Mouse (Mus musculus): ENCODE data around the gene Klb. TPM values are rescaled to one million over a fixed set of nuclear protein-coding genes. Genes with fewer than 3 reads are reported as not detected.
A peak's percentile ranks its signal among the peaks of the same experiment; 100 is the strongest.
"Not testable (repeated sequence)": the region's sequence is repeated elsewhere in the genome, so short reads cannot be mapped to it uniquely, and the experiment has no call there.

Gene Klb
- polyA plus RNA-seq (2012; ENCODE audit: insufficient read depth, insufficient read length, missing spikeins): 17.4 and 29.1 TPM in 2 replicates

- Histone ChIP-seq H3K4me3 (ENCODE audit: insufficient read depth, low read depth, low read length) (peak within 1 kb of the TSS; percentile 71), H3K4me1 (ENCODE audit: control insufficient read depth, insufficient read depth, insufficient read length, low read length) (no peaks in the 10 kb centered on the region), H3K27ac (replicated peaks; ENCODE audit: low read depth, low read length) (peak within 1 kb of the TSS; percentile 52)
These were observed at the start of gene Klb for GRCm38 (mm10) chr5:65348168-65348567. Gene Klb (plus strand): TSS chr5:65348314.

GRCm38 (mm10) chr5:65299623-65300022 is 48.5 kb upstream of the Klb start:
- not testable (repeated sequence) for H3K27ac ChIP-seq (replicated peaks; ENCODE audit: low read depth, low read length); H3K4me1 ChIP-seq (ENCODE audit: control insufficient read depth, insufficient read depth, insufficient read length, low read length); H3K4me3 ChIP-seq (ENCODE audit: insufficient read depth, low read depth, low read length)

GRCm38 (mm10) chr5:65300121-65300520 is 48.0 kb upstream of the Klb start:
- Histone ChIP-seq H3K4me3 (ENCODE audit: insufficient read depth, low read depth, low read length) (no peak overlapping the region), H3K27ac (replicated peaks; ENCODE audit: low read depth, low read length) (no peak overlapping the region), H3K4me1 (ENCODE audit: control insufficient read depth, insufficient read depth, insufficient read length, low read length) (no peaks in the 10 kb centered on the region)

- Histone ChIP-seq H3K4me3 (ENCODE audit: insufficient read depth, low read depth, low read length) (no peak overlapping the region), H3K27ac (replicated peaks; ENCODE audit: low read depth, low read length) (no peak overlapping the region), H3K4me1 (ENCODE audit: control insufficient read depth, insufficient read depth, insufficient read length, low read length) (no peaks in the 10 kb centered on the region)
These were observed 42.6 kb upstream of the Klb start for GRCm38 (mm10) chr5:65305516-65305915.

- H3K27ac ChIP-seq (replicated peaks; ENCODE audit: low read depth, low read length): no peak overlapping the region
- no peak overlapping the region for H3K4me3 ChIP-seq (ENCODE audit: insufficient read depth, low read depth, low read length)
- H3K4me1 ChIP-seq (ENCODE audit: control insufficient read depth, insufficient read depth, insufficient read length, low read length): no peaks in the 10 kb centered on the region
These were observed 39.9 kb upstream of the Klb start for GRCm38 (mm10) chr5:65308208-65308607.

- no peak overlapping the region for H3K4me3 ChIP-seq (ENCODE audit: insufficient read depth, low read depth, low read length)
- H3K4me1 ChIP-seq (ENCODE audit: control insufficient read depth, insufficient read depth, insufficient read length, low read length): no peaks in the 10 kb centered on the region
- H3K27ac ChIP-seq (replicated peaks; ENCODE audit: low read depth, low read length): no peak overlapping the region
These were observed 39.2 kb upstream of the Klb start for GRCm38 (mm10) chr5:65308866-65309265.

- no peaks in the 10 kb centered on the region for H3K4me1 ChIP-seq (ENCODE audit: control insufficient read depth, insufficient read depth, insufficient read length, low read length)
- H3K27ac ChIP-seq (replicated peaks; ENCODE audit: low read depth, low read length): no peak overlapping the region
- H3K4me3 ChIP-seq (ENCODE audit: insufficient read depth, low read depth, low read length): no peak overlapping the region
These were observed 28.9 kb upstream of the Klb start for GRCm38 (mm10) chr5:65319176-65319575.

- no peak overlapping the region for H3K27ac ChIP-seq (replicated peaks; ENCODE audit: low read depth, low read length)
- H3K4me1 ChIP-seq (ENCODE audit: control insufficient read depth, insufficient read depth, insufficient read length, low read length): peaks cover 4% of the 10 kb centered on the region
- H3K4me3 ChIP-seq (ENCODE audit: insufficient read depth, low read depth, low read length): no peak overlapping the region
These were observed 25.9 kb upstream of the Klb start for GRCm38 (mm10) chr5:65322165-65322564.

- H3K4me3 ChIP-seq (ENCODE audit: insufficient read depth, low read depth, low read length): no peak overlapping the region
- peaks cover 4% of the 10 kb centered on the region for H3K4me1 ChIP-seq (ENCODE audit: control insufficient read depth, insufficient read depth, insufficient read length, low read length)
- H3K27ac ChIP-seq (replicated peaks; ENCODE audit: low read depth, low read length): no peak overlapping the region
These were observed 23.8 kb upstream of the Klb start for GRCm38 (mm10) chr5:65324271-65324670.

- H3K27ac ChIP-seq (replicated peaks; ENCODE audit: low read depth, low read length): no peak overlapping the region
- H3K4me1 ChIP-seq (ENCODE audit: control insufficient read depth, insufficient read depth, insufficient read length, low read length): peaks cover 4% of the 10 kb centered on the region
- no peak overlapping the region for H3K4me3 ChIP-seq (ENCODE audit: insufficient read depth, low read depth, low read length)
These were observed 23.3 kb upstream of the Klb start for GRCm38 (mm10) chr5:65324758-65325355.

GRCm38 (mm10) chr5:65326212-65326611 is 21.9 kb upstream of the Klb start:
- Histone ChIP-seq H3K4me1 (ENCODE audit: control insufficient read depth, insufficient read depth, insufficient read length, low read length) (peaks cover 4% of the 10 kb centered on the region), H3K4me3 (ENCODE audit: insufficient read depth, low read depth, low read length) (peak overlapping the region; percentile 47), H3K27ac (replicated peaks; ENCODE audit: low read depth, low read length) (peak overlapping the region; percentile 88)

GRCm38 (mm10) chr5:65329971-65330370 is 18.1 kb upstream of the Klb start:
- Histone ChIP-seq H3K4me1 (ENCODE audit: control insufficient read depth, insufficient read depth, insufficient read length, low read length) (peaks cover 5% of the 10 kb centered on the region), H3K27ac (replicated peaks; ENCODE audit: low read depth, low read length) (no peak overlapping the region), H3K4me3 (ENCODE audit: insufficient read depth, low read depth, low read length) (no peak overlapping the region)

- Histone ChIP-seq H3K4me3 (ENCODE audit: insufficient read depth, low read depth, low read length) (peak overlapping the region; percentile 99), H3K4me1 (ENCODE audit: control insufficient read depth, insufficient read depth, insufficient read length, low read length) (peaks cover 3% of the 10 kb centered on the region; the same call in 1 of the 2 replicates), H3K27ac (replicated peaks; ENCODE audit: low read depth, low read length) (no peak overlapping the region; the same call in 1 of the 2 replicates)
These were observed 13.3 kb upstream of the Klb start for GRCm38 (mm10) chr5:65334788-65335187.

GRCm38 (mm10) chr5:65335298-65336074 is 12.6 kb upstream of the Klb start, which contains the start of gene Rfc1:
Gene Rfc1 (minus strand): TSS chr5:65335670.
- peak within 1 kb of the TSS; percentile 99 for H3K4me3 ChIP-seq (ENCODE audit: insufficient read depth, low read depth, low read length)
- peaks cover 3% of the 10 kb centered on the region; the same call in 1 of the 2 replicates for H3K4me1 ChIP-seq (ENCODE audit: control insufficient read depth, insufficient read depth, insufficient read length, low read length)
- no peak within 1 kb of the TSS; the same call in 1 of the 2 replicates for H3K27ac ChIP-seq (replicated peaks; ENCODE audit: low read depth, low read length)

- peak overlapping the region; percentile 99; the same call in 1 of the 2 replicates for H3K4me3 ChIP-seq (ENCODE audit: insufficient read depth, low read depth, low read length)
- H3K4me1 ChIP-seq (ENCODE audit: control insufficient read depth, insufficient read depth, insufficient read length, low read length): peaks cover 3% of the 10 kb centered on the region; the same call in 1 of the 2 replicates
- H3K27ac ChIP-seq (replicated peaks; ENCODE audit: low read depth, low read length): no peak overlapping the region
These were observed 12.1 kb upstream of the Klb start for GRCm38 (mm10) chr5:65336075-65336355.

GRCm38 (mm10) chr5:65338394-65338793 is 9.7 kb upstream of the Klb start:
- H3K4me3 ChIP-seq (ENCODE audit: insufficient read depth, low read depth, low read length): no peak overlapping the region
- peaks cover 3% of the 10 kb centered on the region; the same call in 1 of the 2 replicates for H3K4me1 ChIP-seq (ENCODE audit: control insufficient read depth, insufficient read depth, insufficient read length, low read length)
- H3K27ac ChIP-seq (replicated peaks; ENCODE audit: low read depth, low read length): no peak overlapping the region
